Mouse (Mus musculus) forebrain, postnatal 0 days (tissue): ENCODE measurements around the gene Mapk12. TPM values are rescaled to one million over a fixed set of nuclear protein-coding genes. Genes with fewer than 3 reads are reported as not detected.

Source experiments
- ATAC-seq: fragments of 200-750 bp; cut with Nextera tagmentation; 2 replicates; pipeline ENCODE4 v1.8.0; 2017; ENCODE audit warnings: mild to moderate bottlenecking, moderate library complexity
- DNase-seq: peaks from one replicate; pipeline ENCODE4 v3.0.0-alpha.2; 2015
- H3K27ac ChIP-seq: fragments of 300-500 bp; sonication (generic); 2 replicates; pipeline ENCODE4 v1.5.1; 2014; ENCODE audit warnings: low read depth, mild to moderate bottlenecking, antibody characterized with exemption, low read length, moderate library complexity, mixed read lengths
- H3K27me3 ChIP-seq: fragments of 300-500 bp; sonication (generic); 2 replicates; pipeline ENCODE4 v1.6.1; 2014; ENCODE audit warnings: mild to moderate bottlenecking, low read length, mixed read lengths; ENCODE audit not compliant: insufficient read depth
- H3K36me3 ChIP-seq: fragments of 300-500 bp; sonication (generic); 2 replicates; pipeline ENCODE4 v1.6.1; 2014; ENCODE audit warnings: mild to moderate bottlenecking, moderate library complexity; ENCODE audit not compliant: insufficient read depth
- H3K4me1 ChIP-seq: fragments of 300-500 bp; sonication (generic); 2 replicates; pipeline ENCODE4 v1.6.1; 2014; ENCODE audit warnings: antibody characterized with exemption; ENCODE audit not compliant: insufficient read depth
- H3K4me2 ChIP-seq: fragments of 300-500 bp; sonication (generic); 2 replicates; pipeline ENCODE4 v1.6.1; 2014; ENCODE audit warnings: low read depth, mild to moderate bottlenecking, moderate library complexity
- H3K4me3 ChIP-seq: fragments of 300-500 bp; sonication (generic); 2 replicates; pipeline ENCODE4 v1.5.1; 2014; ENCODE audit warnings: low read depth, low read length, mixed read lengths
- H3K9ac ChIP-seq: fragments of 300-500 bp; sonication (generic); 2 replicates; pipeline ENCODE4 v1.6.1; 2014; ENCODE audit warnings: mild to moderate bottlenecking
- H3K9me3 ChIP-seq: fragments of 300-500 bp; sonication (generic); 2 replicates; pipeline ENCODE4 v1.6.1; 2016; ENCODE audit warnings: low read length
- CTCF ChIP-seq: sonication (generic); IDR thresholded peaks from 2 replicates; pipeline ENCODE4 v1.5.1; 2016; ENCODE audit warnings: antibody characterized with exemption, control low read depth, low read depth
- WGBS: fragments of 180-500 bp; shearing (Covaris S2); extraction: QIAGEN DNeasy Blood & Tissue Kit; methylation state at CpG from one replicate; pipeline ENCODE4 v1.1.7; 2014; 5-methylcytosine and 5-hydroxymethylcytosine counted together
- polyA plus RNA-seq: library from polyadenylated mRNA; unstranded; fragments of >200 nt; fragmentation: Nextera tagmentation; extraction: Ambion mirVana; gene quantifications from 2 replicates; pipeline ENCODE4 v1.2.1, GENCODE M21; 2015
- total RNA-seq: library from RNA; depleted of rRNA; stranded (reverse); fragments of >200 nt; gene quantifications from 2 replicates; pipeline ENCODE4 v1.2.3, GENCODE M21; 2014

The Mapk12 gene
- total and polyA plus RNA-seq, 2 experiments from 2014 or later: 2.0 to 3.4 TPM

DNA sequence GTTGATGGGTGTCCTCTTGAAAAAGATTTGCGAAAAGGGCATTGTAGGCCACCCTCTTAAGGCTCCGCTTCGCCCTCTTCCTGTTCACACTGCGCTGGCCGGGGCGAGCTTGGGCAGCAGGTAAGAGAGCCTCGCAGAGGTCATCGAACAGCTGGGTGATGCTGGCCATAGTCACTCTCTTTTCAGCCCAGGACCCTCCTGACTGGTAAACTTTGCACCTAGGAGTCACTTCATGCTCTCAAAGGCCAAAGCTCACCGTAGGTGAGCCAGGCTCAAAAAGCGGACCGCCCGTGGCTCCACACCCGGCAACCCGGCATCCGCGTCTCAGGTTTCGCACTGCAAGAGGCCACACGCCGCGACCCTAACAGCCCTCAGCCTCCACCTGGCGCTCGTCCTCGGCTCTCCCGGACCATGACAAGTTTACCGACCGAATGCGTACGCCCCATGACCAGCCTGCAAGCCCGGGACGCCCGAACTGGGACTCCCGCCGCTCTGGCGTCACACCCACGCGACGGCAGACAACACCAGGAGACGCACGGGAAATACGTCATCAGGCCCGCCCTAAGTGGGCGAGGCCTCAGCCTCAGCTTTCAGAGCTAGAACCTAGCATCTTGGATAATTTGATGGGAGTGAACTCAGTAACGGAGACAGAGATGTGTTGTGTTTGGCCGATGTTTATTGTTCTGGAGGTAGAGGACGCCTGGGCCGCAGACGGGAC is 17.7 kb downstream of the Mapk12 start, which contains the start of gene Tubgcp6:
Gene Tubgcp6 (minus strand): TSS at position 464 of the 718 bp plus-strand sequence.
- Histone ChIP-seq H3K27me3 (no peaks in the 10 kb centered on the region), H3K9ac (peak within 1 kb of the TSS; percentile 73), H3K4me1 (peaks cover 23% of the 10 kb centered on the region), H3K36me3 (peaks cover 9% of the 10 kb centered on the region; the same call in 1 of the 2 replicates), H3K9me3 (no peaks in the 10 kb centered on the region), H3K27ac (peak within 1 kb of the TSS; percentile 82), H3K4me3 (peak within 1 kb of the TSS; percentile 73), H3K4me2 (peak within 1 kb of the TSS; percentile 98)
- under 1% methylated on average over 47 of the region's 47 CpGs for WGBS
- no peak for TF ChIP-seq CTCF
- DNase-seq (peak; percentile 98), ATAC-seq (peak; percentile 93)

DNA sequence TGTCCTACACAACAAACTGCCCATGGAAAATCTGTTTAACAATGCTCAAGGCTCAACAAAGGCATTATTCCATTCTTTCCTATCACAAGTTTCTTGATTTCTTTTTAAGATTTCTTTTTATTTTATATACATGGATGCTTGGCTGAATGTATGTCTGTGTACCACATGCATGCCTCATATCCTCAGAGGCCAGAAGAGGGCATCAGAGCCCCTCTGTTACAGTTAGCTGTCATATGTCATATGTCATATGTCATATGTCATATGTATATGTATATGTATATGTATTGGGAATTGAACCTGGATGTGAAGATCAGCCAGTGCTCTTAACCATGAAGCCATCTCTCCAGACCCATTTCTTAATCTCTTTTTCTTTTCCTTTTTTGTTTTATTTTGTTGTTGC is 22.5 kb downstream of the Mapk12 start:
- peaks cover 17% of the 10 kb centered on the region for H3K36me3 ChIP-seq
- H3K27ac ChIP-seq: no peak overlapping the region
- no peak overlapping the region for H3K9ac ChIP-seq
- H3K27me3 ChIP-seq: no peaks in the 10 kb centered on the region
- peaks cover 13% of the 10 kb centered on the region; the same call in 1 of the 2 replicates for H3K4me1 ChIP-seq
- H3K9me3 ChIP-seq: no peaks in the 10 kb centered on the region
- H3K4me2 ChIP-seq: no peak overlapping the region
- peak; percentile 54 for TF ChIP-seq CTCF
- DNase-seq: no peak
- H3K4me3 ChIP-seq: no peak overlapping the region
- no peak for ATAC-seq

DNA sequence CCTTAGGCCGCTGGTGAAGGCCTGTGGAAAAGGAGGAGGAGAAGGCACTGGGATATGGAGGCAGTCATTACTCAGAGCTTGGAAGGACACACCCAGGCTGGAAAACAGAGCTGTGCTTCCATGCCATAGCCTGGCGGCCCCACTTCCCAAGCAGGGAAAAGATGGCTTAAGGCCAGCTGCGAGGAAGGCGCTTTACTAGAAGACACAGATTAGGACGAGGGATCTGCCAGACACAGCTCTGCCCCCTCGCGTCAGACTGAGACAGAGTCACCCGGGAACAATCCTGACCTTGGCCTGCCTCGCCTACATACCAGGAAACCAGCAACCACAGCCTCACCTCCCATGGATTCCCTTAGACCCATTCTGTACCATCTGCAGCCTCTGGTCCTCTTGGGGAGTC is 30.4 kb downstream of the Mapk12 start:
- no peaks in the 10 kb centered on the region for H3K9me3 ChIP-seq
- no peaks in the 10 kb centered on the region for H3K4me1 ChIP-seq
- peaks cover 82% of the 10 kb centered on the region for H3K36me3 ChIP-seq
- no peak overlapping the region for H3K27ac ChIP-seq
- no peaks in the 10 kb centered on the region for H3K27me3 ChIP-seq
- TF ChIP-seq CTCF: no peak
- no peak overlapping the region for H3K4me2 ChIP-seq
- no peak overlapping the region for H3K9ac ChIP-seq
- ATAC-seq (no peak), DNase-seq (no peak)
- H3K4me3 ChIP-seq: no peak overlapping the region
- WGBS: 81% methylated on average over 9 of the region's 9 CpGs

DNA sequence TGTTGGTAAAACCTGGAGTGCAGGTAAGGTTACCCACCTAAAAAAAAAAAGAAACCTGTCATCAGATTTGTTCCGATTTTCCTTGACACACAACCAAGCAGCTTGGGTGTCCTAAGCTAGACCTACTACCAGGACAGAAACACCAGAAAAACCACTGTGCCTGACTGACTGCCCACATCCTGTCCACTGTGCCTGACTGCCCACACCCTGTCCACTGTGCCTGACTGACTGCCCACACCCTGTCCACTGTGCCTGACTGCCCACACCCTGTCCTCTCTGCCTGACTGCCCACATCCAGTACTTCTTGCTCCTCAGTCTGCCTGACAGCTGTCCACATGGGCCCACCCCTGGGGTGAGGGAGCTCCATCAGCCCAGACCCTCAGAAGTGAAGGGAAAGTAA is 33.5 kb downstream of the Mapk12 start:
- Histone ChIP-seq H3K4me2 (no peak overlapping the region), H3K9me3 (no peaks in the 10 kb centered on the region), H3K27me3 (no peaks in the 10 kb centered on the region), H3K4me3 (no peak overlapping the region), H3K36me3 (peaks cover 94% of the 10 kb centered on the region), H3K9ac (no peak overlapping the region), H3K4me1 (no peaks in the 10 kb centered on the region), H3K27ac (no peak overlapping the region)
- no peak for ATAC-seq
- DNase-seq: no peak
- 100% methylated on average over 1 of the region's 1 CpGs for WGBS
- TF ChIP-seq CTCF: no peak

DNA sequence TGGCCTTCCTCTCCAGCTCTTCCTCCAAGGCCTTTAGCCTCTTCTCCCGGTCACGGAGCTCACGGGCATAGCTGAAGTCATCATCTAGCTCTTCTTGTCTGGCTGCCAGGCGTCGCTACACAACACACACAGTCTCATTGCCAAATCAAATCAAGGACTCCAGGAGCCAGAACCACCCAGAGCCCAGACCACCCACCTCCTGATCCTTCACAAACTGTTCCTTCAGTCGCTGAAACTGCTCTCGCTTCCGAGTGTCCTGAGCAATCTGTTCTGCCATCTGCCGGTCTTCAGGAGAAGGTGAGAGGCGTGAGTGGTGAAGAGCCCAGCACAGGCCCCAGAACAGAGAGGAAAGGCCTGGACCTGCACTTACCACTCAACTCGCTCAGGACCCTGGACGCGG is 34.4 kb downstream of the Mapk12 start:
- 80% methylated on average over 13 of the region's 13 CpGs for WGBS
- H3K36me3 ChIP-seq: peaks cover 95% of the 10 kb centered on the region

DNA sequence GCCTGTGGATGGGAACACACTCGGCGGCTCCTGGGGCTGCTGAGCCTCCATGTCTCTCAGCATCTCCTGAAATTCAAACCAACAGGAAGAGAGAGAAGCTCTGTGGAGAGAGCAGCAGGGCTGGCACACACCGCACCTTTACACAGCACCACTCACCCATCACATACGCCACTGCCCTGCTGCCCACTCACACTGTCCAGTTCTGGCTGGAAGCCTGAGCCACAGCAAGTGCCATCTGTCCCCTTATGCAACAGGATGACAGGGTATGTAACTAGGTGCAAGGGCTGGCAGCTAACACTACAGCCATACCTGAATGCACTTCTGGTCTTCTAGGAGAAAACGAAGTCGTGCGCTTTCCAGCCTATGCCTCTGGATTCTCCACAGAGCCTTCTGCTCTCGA is 36.1 kb downstream of the Mapk12 start:
- Histone ChIP-seq H3K27ac (no peak overlapping the region), H3K9me3 (no peaks in the 10 kb centered on the region), H3K9ac (no peak overlapping the region), H3K4me3 (no peak overlapping the region), H3K27me3 (no peaks in the 10 kb centered on the region), H3K4me2 (no peak overlapping the region), H3K4me1 (no peaks in the 10 kb centered on the region), H3K36me3 (peaks cover 95% of the 10 kb centered on the region)
- DNase-seq (no peak), ATAC-seq (no peak)
- no peak for TF ChIP-seq CTCF
- 97% methylated on average over 8 of the region's 8 CpGs for WGBS

More for the DNA sequence above, 34.4 kb downstream of the Mapk12 start:
- H3K4me1 ChIP-seq: no peaks in the 10 kb centered on the region
- no peak for TF ChIP-seq CTCF
- no peaks in the 10 kb centered on the region for H3K9me3 ChIP-seq
- no peak overlapping the region for H3K4me3 ChIP-seq
- H3K27me3 ChIP-seq: no peaks in the 10 kb centered on the region
- H3K4me2 ChIP-seq: no peak overlapping the region
- DNase-seq (no peak), ATAC-seq (no peak)
- no peak overlapping the region for H3K27ac ChIP-seq
- H3K9ac ChIP-seq: no peak overlapping the region

DNA sequence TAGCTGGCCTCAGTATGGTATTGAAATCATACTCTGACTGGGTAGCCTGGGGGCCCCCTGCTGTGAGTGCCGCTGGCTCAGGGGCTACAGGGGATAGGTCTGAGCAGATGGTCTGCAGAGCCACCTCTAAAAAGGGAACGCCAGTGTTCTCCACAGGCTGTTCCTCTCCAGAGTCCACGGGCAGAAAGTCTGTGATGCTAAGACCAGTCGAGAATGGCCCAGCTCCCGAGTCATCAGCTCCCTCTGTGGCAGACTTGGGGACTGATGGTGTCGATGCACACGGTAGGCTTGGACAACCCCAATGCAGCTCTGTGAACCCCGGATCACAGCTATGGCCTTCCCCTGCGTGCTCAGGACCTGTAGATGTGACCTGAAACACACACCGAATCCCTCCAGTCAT is 36.6 kb downstream of the Mapk12 start:
- H3K36me3 ChIP-seq: peaks cover 95% of the 10 kb centered on the region
- no peaks in the 10 kb centered on the region for H3K4me1 ChIP-seq
- H3K27ac ChIP-seq: no peak overlapping the region
- ATAC-seq: no peak
- 85% methylated on average over 10 of the region's 10 CpGs for WGBS
- H3K4me2 ChIP-seq: no peak overlapping the region
- no peak for TF ChIP-seq CTCF
- H3K4me3 ChIP-seq: no peak overlapping the region
- H3K27me3 ChIP-seq: no peaks in the 10 kb centered on the region
- H3K9ac ChIP-seq: no peak overlapping the region
- H3K9me3 ChIP-seq: no peaks in the 10 kb centered on the region
- no peak for DNase-seq
